Mouse (Mus musculus): ENCODE data around the gene Ksr2.

DNA sequence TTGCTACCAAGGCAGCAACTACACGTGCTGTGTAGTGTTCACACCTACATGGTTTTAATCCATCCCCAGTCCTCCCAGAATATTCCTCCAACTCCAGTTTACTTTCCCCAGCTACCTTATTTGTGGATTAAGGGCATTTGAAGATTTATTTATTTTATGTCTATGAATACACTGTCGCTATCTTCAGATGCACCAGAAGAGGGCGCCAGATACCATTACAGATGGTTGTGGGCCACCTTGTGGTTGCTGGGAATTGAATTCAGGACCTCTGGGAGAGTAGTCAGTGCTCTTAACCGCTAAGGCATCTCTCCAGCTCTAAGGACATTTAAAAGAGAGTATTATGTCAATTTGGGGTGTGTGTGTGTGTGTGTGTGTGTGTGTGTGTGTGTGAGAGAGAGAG is 108.7 kb downstream of the Ksr2 start:
- no peak for TF ChIP-seq CTCF (IDR thresholded peaks at IDR 0.05; ENCODE audit: low read depth, low read length)
- no peak for TF ChIP-seq GATA1 (IDR thresholded peaks at IDR 0.05; ENCODE audit: borderline replicate concordance, low read length)

Data from G1E (cell line).